Mouse (Mus musculus): ENCODE results near the gene Iqcf6. TPM values are rescaled to one million over a fixed set of nuclear protein-coding genes. Genes with fewer than 3 reads are reported as not detected.
"Not testable (repeated sequence)": the region's sequence is repeated elsewhere in the genome, so short reads cannot be mapped to it uniquely, and the experiment has no call there.

Gene Iqcf6
- 85.6 and 87.2 TPM in 2 replicates for polyA plus RNA-seq (2012; rRNA removed)

DNA sequence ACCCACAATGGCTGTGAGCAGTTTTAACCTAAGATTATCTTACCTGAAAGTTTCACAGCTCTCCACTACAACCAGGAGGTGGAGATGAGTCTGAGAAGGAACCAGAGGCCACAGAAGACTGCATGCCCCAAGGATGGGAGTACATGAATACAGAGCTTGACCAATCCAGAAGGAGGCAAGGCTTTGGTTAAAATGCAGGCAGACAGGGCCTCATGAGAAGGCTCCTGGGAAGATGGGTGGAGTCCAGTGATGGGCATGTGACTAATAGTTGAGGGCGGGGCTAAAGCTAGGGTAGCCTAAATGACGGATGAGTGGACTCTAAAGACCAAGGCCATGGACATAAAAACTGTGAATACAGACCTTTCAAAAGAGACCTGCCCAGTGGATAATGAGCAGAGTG, at the start of gene Iqcf6:
Iqcf6 (plus strand) TSS at position 301 of the 400 bp plus-strand sequence.
- no peak within 1 kb of the TSS; the same call in 1 of the 2 replicates for H3K27ac ChIP-seq (ENCODE audit: control insufficient read depth, insufficient read depth, low read depth, low read length)
- no peaks in the 10 kb centered on the region for H3K36me3 ChIP-seq (ENCODE audit: control insufficient read depth, insufficient read depth, low read length)
- TF ChIP-seq CTCF (IDR thresholded peaks at IDR 0.05; ENCODE audit: control insufficient read depth, insufficient read depth, insufficient replicate concordance, low read depth, low read length) (no peak), POLR2A (IDR thresholded peaks at IDR 0.05; ENCODE audit: control insufficient read depth, low read depth, low read length) (no peak)
- H3K4me3 ChIP-seq (ENCODE audit: control insufficient read depth, low read depth, low read length) = peak within 1 kb of the TSS; percentile 76
- H3K4me1 ChIP-seq (ENCODE audit: control insufficient read depth, insufficient read depth, low read length) = no peaks in the 10 kb centered on the region
- H3K27me3 ChIP-seq (ENCODE audit: control insufficient read depth, insufficient read depth, low read length) = no peaks in the 10 kb centered on the region

- Histone ChIP-seq H3K4me3 (ENCODE audit: control insufficient read depth, low read depth, low read length) (no peak overlapping the region), H3K27ac (ENCODE audit: control insufficient read depth, insufficient read depth, low read depth, low read length) (no peak overlapping the region), H3K36me3 (ENCODE audit: control insufficient read depth, insufficient read depth, low read length) (no peaks in the 10 kb centered on the region), H3K4me1 (ENCODE audit: control insufficient read depth, insufficient read depth, low read length) (no peaks in the 10 kb centered on the region; the same call in 1 of the 2 replicates), H3K27me3 (ENCODE audit: control insufficient read depth, insufficient read depth, low read length) (no peaks in the 10 kb centered on the region)
- TF ChIP-seq CTCF (IDR thresholded peaks at IDR 0.05; ENCODE audit: control insufficient read depth, insufficient read depth, insufficient replicate concordance, low read depth, low read length) = no peak
- no peak for TF ChIP-seq POLR2A (IDR thresholded peaks at IDR 0.05; ENCODE audit: control insufficient read depth, low read depth, low read length)
Observed at GRCm38 (mm10) chr9:106580016-106580415, 46.4 kb upstream of the Iqcf6 start.

- H3K4me3 ChIP-seq (ENCODE audit: control insufficient read depth, low read depth, low read length) = no peak overlapping the region
- no peaks in the 10 kb centered on the region for H3K27me3 ChIP-seq (ENCODE audit: control insufficient read depth, insufficient read depth, low read length)
- no peak for TF ChIP-seq POLR2A (IDR thresholded peaks at IDR 0.05; ENCODE audit: control insufficient read depth, low read depth, low read length)
- no peak for TF ChIP-seq CTCF (IDR thresholded peaks at IDR 0.05; ENCODE audit: control insufficient read depth, insufficient read depth, insufficient replicate concordance, low read depth, low read length)
Observed at GRCm38 (mm10) chr9:106582552-106582951, 43.8 kb upstream of the Iqcf6 start.

DNA sequence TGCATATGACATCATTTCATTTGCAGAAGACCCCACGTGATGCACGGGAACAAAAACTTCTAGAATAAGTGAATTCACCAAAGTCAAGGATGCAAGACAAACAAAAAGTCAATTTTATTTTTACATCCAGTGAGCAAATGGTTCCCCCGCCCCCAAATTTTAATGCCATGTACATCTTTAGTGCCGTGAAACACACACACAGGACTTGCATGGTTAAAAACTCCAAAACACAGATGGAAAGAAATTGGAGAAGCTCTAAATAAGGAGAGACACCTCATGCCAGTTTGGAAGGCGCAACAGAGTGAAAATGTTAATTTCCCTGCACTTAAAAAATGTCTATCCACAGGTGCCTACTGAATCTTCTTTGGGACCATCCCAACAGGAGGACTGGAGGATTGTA, 34.2 kb upstream of the Iqcf6 start:
- Histone ChIP-seq H3K36me3 (ENCODE audit: control insufficient read depth, insufficient read depth, low read length) (no peaks in the 10 kb centered on the region), H3K27ac (ENCODE audit: control insufficient read depth, insufficient read depth, low read depth, low read length) (no peak overlapping the region), H3K4me3 (ENCODE audit: control insufficient read depth, low read depth, low read length) (no peak overlapping the region), H3K27me3 (ENCODE audit: control insufficient read depth, insufficient read depth, low read length) (no peaks in the 10 kb centered on the region), H3K4me1 (ENCODE audit: control insufficient read depth, insufficient read depth, low read length) (no peaks in the 10 kb centered on the region)
- TF ChIP-seq POLR2A (IDR thresholded peaks at IDR 0.05; ENCODE audit: control insufficient read depth, low read depth, low read length) (no peak), CTCF (IDR thresholded peaks at IDR 0.05; ENCODE audit: control insufficient read depth, insufficient read depth, insufficient replicate concordance, low read depth, low read length) (no peak)

More at GRCm38 (mm10) chr9:106582552-106582951, 43.8 kb upstream of the Iqcf6 start:
- Histone ChIP-seq H3K36me3 (ENCODE audit: control insufficient read depth, insufficient read depth, low read length) (no peaks in the 10 kb centered on the region), H3K4me1 (ENCODE audit: control insufficient read depth, insufficient read depth, low read length) (no peaks in the 10 kb centered on the region; the same call in 1 of the 2 replicates), H3K27ac (ENCODE audit: control insufficient read depth, insufficient read depth, low read depth, low read length) (no peak overlapping the region)

- not testable (repeated sequence) for H3K4me3 ChIP-seq (ENCODE audit: control insufficient read depth, low read depth, low read length); H3K36me3 ChIP-seq (ENCODE audit: control insufficient read depth, insufficient read depth, low read length); H3K4me1 ChIP-seq (ENCODE audit: control insufficient read depth, insufficient read depth, low read length); H3K27ac ChIP-seq (ENCODE audit: control insufficient read depth, insufficient read depth, low read depth, low read length); H3K27me3 ChIP-seq (ENCODE audit: control insufficient read depth, insufficient read depth, low read length)
Observed at GRCm38 (mm10) chr9:106595402-106595801, 31.0 kb upstream of the Iqcf6 start.

DNA sequence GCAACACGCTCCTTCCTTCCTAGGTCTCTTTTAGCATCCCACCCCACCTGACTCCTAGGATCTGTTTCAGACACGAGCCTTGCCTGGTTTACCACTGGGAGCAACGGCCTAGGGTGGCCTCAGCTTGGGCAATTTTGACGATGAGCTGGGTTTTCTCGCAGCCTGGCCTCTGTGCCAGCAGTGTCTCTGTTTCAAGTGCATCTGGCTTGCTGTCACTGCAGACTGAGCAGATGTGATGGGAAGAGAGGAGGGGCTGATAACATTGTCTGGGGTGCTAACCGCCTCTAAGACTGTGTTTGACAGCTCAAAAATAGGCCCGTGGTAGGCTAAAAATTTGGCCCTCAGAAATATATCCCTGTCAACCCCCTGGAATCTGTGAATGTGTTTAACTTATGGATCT, 30.5 kb upstream of the Iqcf6 start:
- TF ChIP-seq POLR2A (IDR thresholded peaks at IDR 0.05; ENCODE audit: control insufficient read depth, low read depth, low read length) (no peak), CTCF (IDR thresholded peaks at IDR 0.05; ENCODE audit: control insufficient read depth, insufficient read depth, insufficient replicate concordance, low read depth, low read length) (no peak)
- no peaks in the 10 kb centered on the region for H3K36me3 ChIP-seq (ENCODE audit: control insufficient read depth, insufficient read depth, low read length)
- no peaks in the 10 kb centered on the region for H3K27me3 ChIP-seq (ENCODE audit: control insufficient read depth, insufficient read depth, low read length)
- H3K4me3 ChIP-seq (ENCODE audit: control insufficient read depth, low read depth, low read length) = no peak overlapping the region
- no peak overlapping the region for H3K27ac ChIP-seq (ENCODE audit: control insufficient read depth, insufficient read depth, low read depth, low read length)
- H3K4me1 ChIP-seq (ENCODE audit: control insufficient read depth, insufficient read depth, low read length) = peaks cover 4% of the 10 kb centered on the region

GRCm38 (mm10) chr9:106598466-106598865, 27.9 kb upstream of the Iqcf6 start:
- TF ChIP-seq CTCF (IDR thresholded peaks at IDR 0.05; ENCODE audit: control insufficient read depth, insufficient read depth, insufficient replicate concordance, low read depth, low read length) = no peak

DNA sequence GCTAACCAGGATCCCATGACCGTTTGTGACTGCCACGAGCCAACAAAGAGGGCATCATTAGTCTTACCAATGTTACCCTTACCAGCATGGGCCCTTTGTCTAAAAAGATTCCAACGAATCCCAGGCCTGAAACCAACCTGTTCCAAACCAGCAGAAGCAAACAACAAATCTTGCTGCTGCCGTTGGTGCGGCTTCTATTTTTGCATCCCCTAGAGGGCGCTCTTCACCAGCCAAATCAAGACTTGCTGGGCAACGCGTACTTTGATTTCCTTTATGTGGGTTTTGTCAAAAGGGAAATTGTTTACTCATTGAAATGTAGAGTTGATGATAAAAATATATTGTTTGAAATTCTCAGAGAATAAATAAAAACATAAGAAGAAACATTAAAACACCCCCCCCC, 25.8 kb upstream of the Iqcf6 start:
- H3K27ac ChIP-seq (ENCODE audit: control insufficient read depth, insufficient read depth, low read depth, low read length) = 0 out of 2 replicates have a peak overlapping the region, but pooled peaks have one; percentile 3
- H3K36me3 ChIP-seq (ENCODE audit: control insufficient read depth, insufficient read depth, low read length) = no peaks in the 10 kb centered on the region
- no peak overlapping the region for H3K4me3 ChIP-seq (ENCODE audit: control insufficient read depth, low read depth, low read length)
- H3K4me1 ChIP-seq (ENCODE audit: control insufficient read depth, insufficient read depth, low read length) = peaks cover 4% of the 10 kb centered on the region
- H3K27me3 ChIP-seq (ENCODE audit: control insufficient read depth, insufficient read depth, low read length) = no peaks in the 10 kb centered on the region
- TF ChIP-seq CTCF (IDR thresholded peaks at IDR 0.05; ENCODE audit: control insufficient read depth, insufficient read depth, insufficient replicate concordance, low read depth, low read length) (peak; percentile 77; the same call in 1 of the 2 replicates), POLR2A (IDR thresholded peaks at IDR 0.05; ENCODE audit: control insufficient read depth, low read depth, low read length) (no peak)

More at GRCm38 (mm10) chr9:106598466-106598865, 27.9 kb upstream of the Iqcf6 start:
- Histone ChIP-seq H3K36me3 (ENCODE audit: control insufficient read depth, insufficient read depth, low read length) (no peaks in the 10 kb centered on the region), H3K27me3 (ENCODE audit: control insufficient read depth, insufficient read depth, low read length) (no peaks in the 10 kb centered on the region), H3K27ac (ENCODE audit: control insufficient read depth, insufficient read depth, low read depth, low read length) (no peak overlapping the region), H3K4me3 (ENCODE audit: control insufficient read depth, low read depth, low read length) (no peak overlapping the region), H3K4me1 (ENCODE audit: control insufficient read depth, insufficient read depth, low read length) (peaks cover 4% of the 10 kb centered on the region)
